Mouse (Mus musculus): ENCODE measurements around the gene Hhat. TPM values are rescaled to one million over a fixed set of nuclear protein-coding genes. Genes with fewer than 3 reads are reported as not detected.

The Hhat gene
- total and polyA plus RNA-seq, 3 experiments, result 0.22 TPM; not detected in 2

- H3K4me3 ChIP-seq (ENCODE audit: low read depth, low read length), result no peak overlapping the region
- ATAC-seq (ENCODE audit: extremely low read depth, insufficient number of reproducible peaks, low FRiP score, poor library complexity, severe bottlenecking), result no peak
These were observed 172.6 kb downstream of the Hhat start for GRCm38 (mm10) chr1:192598380-192598779.

GRCm38 (mm10) chr1:192595426-192595825, 175.6 kb downstream of the Hhat start:
- Histone ChIP-seq H3K27me3 (ENCODE audit: insufficient read depth, low read length) (no peaks in the 10 kb centered on the region), H3K4me1 (ENCODE audit: insufficient read depth, low read depth, low read length) (no peaks in the 10 kb centered on the region), H3K9me3 (replicated peaks) (peaks cover 49% of the 10 kb centered on the region), H3K36me3 (replicated peaks) (no peaks in the 10 kb centered on the region), H3K4me3 (ENCODE audit: low read depth, low read length) (no peak overlapping the region)
- no peak for ATAC-seq (ENCODE audit: extremely low read depth, insufficient number of reproducible peaks, low FRiP score, poor library complexity, severe bottlenecking)
- TF ChIP-seq GATA2 (IDR thresholded peaks at IDR 0.05; ENCODE audit: borderline replicate concordance, low read depth, low read length) (no peak), GATA1 (IDR thresholded peaks at IDR 0.05; ENCODE audit: borderline replicate concordance, low read length) (no peak), CTCF (IDR thresholded peaks at IDR 0.05; ENCODE audit: low read depth, low read length) (no peak), POLR2AphosphoS5 (IDR thresholded peaks at IDR 0.05; ENCODE audit: insufficient replicate concordance, low read depth, low read length) (no peak), TAL1 (conservative IDR thresholded peaks at IDR 0.05; ENCODE audit: low read depth, low read length) (no peak)
- DNase-seq (ENCODE audit: low spot score), result no peak

More at GRCm38 (mm10) chr1:192598380-192598779, 172.6 kb downstream of the Hhat start:
- Histone ChIP-seq H3K9me3 (replicated peaks) (peaks cover 55% of the 10 kb centered on the region), H3K27me3 (ENCODE audit: insufficient read depth, low read length) (no peaks in the 10 kb centered on the region), H3K4me1 (ENCODE audit: insufficient read depth, low read depth, low read length) (no peaks in the 10 kb centered on the region), H3K36me3 (replicated peaks) (no peaks in the 10 kb centered on the region)
- no peak for DNase-seq (ENCODE audit: low spot score)
- TF ChIP-seq CTCF (IDR thresholded peaks at IDR 0.05; ENCODE audit: low read depth, low read length) (no peak), GATA1 (IDR thresholded peaks at IDR 0.05; ENCODE audit: borderline replicate concordance, low read length) (no peak), POLR2AphosphoS5 (IDR thresholded peaks at IDR 0.05; ENCODE audit: insufficient replicate concordance, low read depth, low read length) (no peak), GATA2 (IDR thresholded peaks at IDR 0.05; ENCODE audit: borderline replicate concordance, low read depth, low read length) (no peak), TAL1 (conservative IDR thresholded peaks at IDR 0.05; ENCODE audit: low read depth, low read length) (no peak)

GRCm38 (mm10) chr1:192593492-192593891, 177.5 kb downstream of the Hhat start:
- Histone ChIP-seq H3K4me1 (ENCODE audit: insufficient read depth, low read depth, low read length) (no peaks in the 10 kb centered on the region), H3K36me3 (replicated peaks) (no peaks in the 10 kb centered on the region), H3K9me3 (replicated peaks) (peaks cover 42% of the 10 kb centered on the region), H3K27me3 (ENCODE audit: insufficient read depth, low read length) (no peaks in the 10 kb centered on the region), H3K4me3 (ENCODE audit: low read depth, low read length) (no peak overlapping the region)
- DNase-seq (ENCODE audit: low spot score) (no peak), ATAC-seq (ENCODE audit: extremely low read depth, insufficient number of reproducible peaks, low FRiP score, poor library complexity, severe bottlenecking) (no peak)
- TF ChIP-seq CTCF (IDR thresholded peaks at IDR 0.05; ENCODE audit: low read depth, low read length), result no peak
- TF ChIP-seq TAL1 (conservative IDR thresholded peaks at IDR 0.05; ENCODE audit: low read depth, low read length), result no peak
- TF ChIP-seq GATA1 (IDR thresholded peaks at IDR 0.05; ENCODE audit: borderline replicate concordance, low read length), result no peak
- no peak for TF ChIP-seq GATA2 (IDR thresholded peaks at IDR 0.05; ENCODE audit: borderline replicate concordance, low read depth, low read length)
- TF ChIP-seq POLR2AphosphoS5 (IDR thresholded peaks at IDR 0.05; ENCODE audit: insufficient replicate concordance, low read depth, low read length), result no peak

- Histone ChIP-seq H3K36me3 (replicated peaks) (no peaks in the 10 kb centered on the region), H3K4me3 (ENCODE audit: low read depth, low read length) (no peak overlapping the region), H3K9me3 (replicated peaks) (peaks cover 32% of the 10 kb centered on the region), H3K4me1 (ENCODE audit: insufficient read depth, low read depth, low read length) (no peaks in the 10 kb centered on the region), H3K27me3 (ENCODE audit: insufficient read depth, low read length) (no peaks in the 10 kb centered on the region)
- no peak for DNase-seq (ENCODE audit: low spot score)
- ATAC-seq (ENCODE audit: extremely low read depth, insufficient number of reproducible peaks, low FRiP score, poor library complexity, severe bottlenecking), result no peak
- TF ChIP-seq GATA2 (IDR thresholded peaks at IDR 0.05; ENCODE audit: borderline replicate concordance, low read depth, low read length), result no peak
- TF ChIP-seq TAL1 (conservative IDR thresholded peaks at IDR 0.05; ENCODE audit: low read depth, low read length), result no peak
- no peak for TF ChIP-seq CTCF (IDR thresholded peaks at IDR 0.05; ENCODE audit: low read depth, low read length)
- TF ChIP-seq POLR2AphosphoS5 (IDR thresholded peaks at IDR 0.05; ENCODE audit: insufficient replicate concordance, low read depth, low read length), result no peak
- TF ChIP-seq GATA1 (IDR thresholded peaks at IDR 0.05; ENCODE audit: borderline replicate concordance, low read length), result no peak
These were observed 183.6 kb downstream of the Hhat start for GRCm38 (mm10) chr1:192587451-192587850.

- Histone ChIP-seq H3K9me3 (replicated peaks) (peaks cover 29% of the 10 kb centered on the region), H3K36me3 (replicated peaks) (no peaks in the 10 kb centered on the region), H3K27me3 (ENCODE audit: insufficient read depth, low read length) (no peaks in the 10 kb centered on the region), H3K4me1 (ENCODE audit: insufficient read depth, low read depth, low read length) (no peaks in the 10 kb centered on the region), H3K4me3 (ENCODE audit: low read depth, low read length) (no peak overlapping the region)
- DNase-seq (ENCODE audit: low spot score) (no peak), ATAC-seq (ENCODE audit: extremely low read depth, insufficient number of reproducible peaks, low FRiP score, poor library complexity, severe bottlenecking) (no peak)
- TF ChIP-seq GATA2 (IDR thresholded peaks at IDR 0.05; ENCODE audit: borderline replicate concordance, low read depth, low read length), result no peak
These were observed 185.7 kb downstream of the Hhat start for GRCm38 (mm10) chr1:192585289-192585688.

GRCm38 (mm10) chr1:192582921-192583320, 188.1 kb downstream of the Hhat start:
- no peaks in the 10 kb centered on the region for H3K27me3 ChIP-seq (ENCODE audit: insufficient read depth, low read length)
- H3K9me3 ChIP-seq (replicated peaks), result peaks cover 26% of the 10 kb centered on the region
- no peaks in the 10 kb centered on the region for H3K4me1 ChIP-seq (ENCODE audit: insufficient read depth, low read depth, low read length)
- no peaks in the 10 kb centered on the region for H3K36me3 ChIP-seq (replicated peaks)
- no peak for DNase-seq (ENCODE audit: low spot score)
- ATAC-seq (ENCODE audit: extremely low read depth, insufficient number of reproducible peaks, low FRiP score, poor library complexity, severe bottlenecking), result no peak
- TF ChIP-seq GATA2 (IDR thresholded peaks at IDR 0.05; ENCODE audit: borderline replicate concordance, low read depth, low read length) (no peak), POLR2AphosphoS5 (IDR thresholded peaks at IDR 0.05; ENCODE audit: insufficient replicate concordance, low read depth, low read length) (no peak), CTCF (IDR thresholded peaks at IDR 0.05; ENCODE audit: low read depth, low read length) (no peak), TAL1 (conservative IDR thresholded peaks at IDR 0.05; ENCODE audit: low read depth, low read length) (no peak), GATA1 (IDR thresholded peaks at IDR 0.05; ENCODE audit: borderline replicate concordance, low read length) (no peak)
- no peak overlapping the region for H3K4me3 ChIP-seq (ENCODE audit: low read depth, low read length)

- DNase-seq (ENCODE audit: low spot score), result no peak
- H3K4me1 ChIP-seq (ENCODE audit: insufficient read depth, low read depth, low read length), result no peaks in the 10 kb centered on the region
- no peaks in the 10 kb centered on the region for H3K36me3 ChIP-seq (replicated peaks)
- no peaks in the 10 kb centered on the region for H3K27me3 ChIP-seq (ENCODE audit: insufficient read depth, low read length)
- no peak overlapping the region for H3K4me3 ChIP-seq (ENCODE audit: low read depth, low read length)
- no peak for ATAC-seq (ENCODE audit: extremely low read depth, insufficient number of reproducible peaks, low FRiP score, poor library complexity, severe bottlenecking)
- TF ChIP-seq POLR2AphosphoS5 (IDR thresholded peaks at IDR 0.05; ENCODE audit: insufficient replicate concordance, low read depth, low read length) (no peak), GATA2 (IDR thresholded peaks at IDR 0.05; ENCODE audit: borderline replicate concordance, low read depth, low read length) (no peak), TAL1 (conservative IDR thresholded peaks at IDR 0.05; ENCODE audit: low read depth, low read length) (no peak), CTCF (IDR thresholded peaks at IDR 0.05; ENCODE audit: low read depth, low read length) (no peak), GATA1 (IDR thresholded peaks at IDR 0.05; ENCODE audit: borderline replicate concordance, low read length) (no peak)
- H3K9me3 ChIP-seq (replicated peaks), result peaks cover 12% of the 10 kb centered on the region
These were observed 206.3 kb downstream of the Hhat start for GRCm38 (mm10) chr1:192564691-192565090.

Data from G1E (cell line).